Mouse (Mus musculus): Measurements from ENCODE around the gene Kif4.

DNA sequence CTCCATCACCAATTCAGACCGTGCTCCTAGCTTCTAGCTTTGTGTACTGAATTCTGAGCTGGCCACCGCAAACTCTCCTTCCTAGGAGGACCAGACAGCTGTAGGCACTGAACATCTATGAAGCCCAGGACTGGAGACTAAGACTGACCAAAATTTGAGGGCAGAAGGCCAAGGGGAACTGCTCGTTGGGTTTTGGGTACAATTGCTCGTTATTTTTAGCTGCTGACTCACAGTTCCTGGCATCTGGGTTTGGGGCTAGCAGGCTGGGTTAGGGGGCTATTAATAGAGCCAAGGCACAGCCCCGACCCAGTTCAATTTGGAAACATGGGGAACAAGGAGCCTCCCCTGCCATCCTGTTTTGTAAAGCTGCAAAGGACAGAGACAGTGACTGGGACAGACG lies 115.2 kb downstream of the Kif4 start:
- no peak for TF ChIP-seq POLR2A (IDR thresholded peaks at IDR 0.05; ENCODE audit: borderline replicate concordance, low read depth, low read length)
- TF ChIP-seq CTCF (IDR thresholded peaks at IDR 0.05; ENCODE audit: low read depth, low read length): no peak
